Mouse (Mus musculus): ENCODE results near the gene Gm10775. TPM values are rescaled to one million over a fixed set of nuclear protein-coding genes. Genes with fewer than 3 reads are reported as not detected.

Gm10775 gene
- polyA plus RNA-seq, 1 experiment from 2014 or later, result not detected

Other genes starting within 250 kb of the Gm10775 start
- gene Spata31d1c, start 226.5 kb upstream of the Gm10775 start, polyA plus RNA-seq (2014; fragmentation: Nextera tagmentation; extraction: Ambion mirVana), result not detected in 2 replicates
- gene Prss47, start 206.8 kb upstream of the Gm10775 start, polyA plus RNA-seq (2014; fragmentation: Nextera tagmentation; extraction: Ambion mirVana), result not detected in 2 replicates
- gene Mfsd14b, start 146.6 kb upstream of the Gm10775 start, polyA plus RNA-seq (2014; fragmentation: Nextera tagmentation; extraction: Ambion mirVana), result 68.1 and 78.1 TPM in 2 replicates
- not detected in 2 replicates for gene Olfr465-ps1, start 121.5 kb upstream of the Gm10775 start, polyA plus RNA-seq (2014; fragmentation: Nextera tagmentation; extraction: Ambion mirVana)
- not detected in 2 replicates for gene Olfr466, start 109.3 kb upstream of the Gm10775 start, polyA plus RNA-seq (2014; fragmentation: Nextera tagmentation; extraction: Ambion mirVana)
- not detected in 2 replicates for gene Nlrp4f, start 53.6 kb upstream of the Gm10775 start, polyA plus RNA-seq (2014; fragmentation: Nextera tagmentation; extraction: Ambion mirVana)
- 11.3 and 11.4 TPM in 2 replicates for gene Zfp369, start 19.3 kb downstream of the Gm10775 start, polyA plus RNA-seq (2014; fragmentation: Nextera tagmentation; extraction: Ambion mirVana)